Mouse (Mus musculus): Measurements from ENCODE around the gene Efcab12.

The Efcab12 gene

DNA sequence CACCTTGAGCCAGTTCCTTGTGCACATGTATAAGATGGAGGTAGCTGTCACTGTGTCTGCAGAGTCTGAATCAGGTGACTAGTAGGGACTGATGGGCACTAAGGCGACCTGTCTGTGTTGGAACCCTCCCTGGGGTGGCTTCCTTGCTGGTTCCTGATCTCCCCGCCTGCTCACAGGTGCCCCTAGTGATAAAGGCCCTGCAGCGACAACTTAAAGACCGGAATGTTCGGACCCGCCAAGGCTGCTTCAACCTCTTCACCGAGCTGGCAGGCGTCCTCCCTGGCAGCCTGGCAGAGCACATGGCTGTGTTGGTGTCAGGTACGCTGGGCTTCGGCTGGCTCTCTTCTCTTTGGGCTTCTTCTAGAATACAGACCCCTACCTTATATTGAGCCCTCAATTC lies 47.2 kb downstream of the Efcab12 start:
- no peak for DNase-seq

DNA sequence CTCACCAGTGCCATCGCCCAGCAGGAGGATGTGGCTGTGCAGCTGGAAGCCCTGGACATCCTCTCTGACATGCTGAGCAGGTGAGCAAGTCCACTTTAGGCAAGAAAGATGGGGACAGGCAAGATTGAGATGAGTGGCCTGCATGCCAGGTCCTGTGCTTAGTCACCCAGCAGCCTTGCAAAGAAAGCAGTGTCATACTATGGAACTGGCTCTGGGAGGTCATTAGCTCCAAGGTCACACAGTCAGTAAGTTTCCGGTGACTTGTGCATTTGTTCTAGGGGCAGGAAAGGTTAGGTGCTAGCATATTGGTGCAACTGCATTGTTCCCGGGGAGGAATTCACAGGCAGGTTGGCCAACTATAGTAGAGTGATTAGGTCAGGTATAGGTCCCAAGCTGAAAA lies 55.4 kb downstream of the Efcab12 start:
- DNase-seq = no peak

DNA sequence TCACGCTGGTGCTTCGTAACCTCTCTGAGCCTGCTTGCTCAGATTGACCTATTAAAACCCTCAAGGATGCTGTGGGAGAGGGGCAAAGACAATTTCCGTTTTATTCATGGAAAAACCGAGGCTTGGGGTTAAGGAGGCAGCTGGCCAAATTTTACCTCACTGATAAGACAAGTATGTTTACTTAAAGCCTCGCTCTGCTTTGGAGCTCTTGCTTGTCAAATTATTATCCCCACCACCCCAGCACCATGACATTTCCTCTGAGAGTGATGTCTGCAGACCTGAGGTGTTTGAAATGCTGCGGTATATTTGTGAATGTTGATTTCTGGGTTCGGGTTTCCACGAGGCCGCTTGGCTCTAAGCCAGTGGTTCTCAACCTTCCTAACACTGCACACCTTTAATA lies 61.8 kb downstream of the Efcab12 start:
- DNase-seq = no peak

DNA sequence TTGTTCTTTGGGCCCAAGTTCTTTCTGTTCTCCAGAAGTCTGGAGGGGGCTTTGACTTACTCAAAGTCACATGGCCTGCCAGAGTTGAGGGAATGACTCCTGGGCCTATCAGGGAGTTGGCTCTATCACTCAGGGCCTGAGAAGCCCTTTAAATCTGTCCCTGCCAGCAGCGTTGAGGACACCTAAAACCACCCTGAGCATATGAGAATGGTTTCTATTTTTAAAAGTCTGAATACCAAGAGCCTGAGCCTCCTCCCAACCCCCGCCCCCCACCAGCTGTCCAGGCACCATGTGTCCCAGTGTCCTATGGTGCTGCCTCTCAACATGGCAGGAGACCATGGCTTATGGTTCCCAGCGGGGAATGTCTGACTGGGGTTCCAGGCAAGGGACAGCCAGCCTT lies 62.4 kb downstream of the Efcab12 start:
- DNase-seq = no peak

DNA sequence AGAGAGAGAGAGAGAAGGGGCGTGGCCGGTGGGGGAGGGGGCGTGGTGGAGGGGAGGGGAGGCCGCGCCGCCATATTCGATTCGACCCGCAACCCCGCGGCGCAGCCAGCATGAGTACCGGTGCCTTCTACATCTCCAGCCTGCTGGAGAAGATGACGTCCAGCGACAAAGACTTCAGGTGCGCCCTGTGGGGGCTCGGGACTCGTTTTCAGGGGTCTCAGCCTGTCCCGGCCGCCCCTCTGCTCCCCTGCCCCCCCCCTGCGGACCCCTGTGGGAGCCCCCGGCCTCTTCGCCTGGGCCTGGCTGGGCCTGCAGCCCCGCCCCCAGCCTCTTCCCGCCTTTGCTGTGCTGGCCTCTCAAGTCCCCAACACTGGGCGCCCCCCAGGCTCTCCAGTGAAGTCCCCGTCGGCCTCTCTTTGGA lies 63.7 kb downstream of the Efcab12 start, which contains the start of gene Cand2:
Gene Cand2 (plus strand): TSS at position 38 of the 421 bp plus-strand sequence.
- DNase-seq = peak; percentile 20

DNA sequence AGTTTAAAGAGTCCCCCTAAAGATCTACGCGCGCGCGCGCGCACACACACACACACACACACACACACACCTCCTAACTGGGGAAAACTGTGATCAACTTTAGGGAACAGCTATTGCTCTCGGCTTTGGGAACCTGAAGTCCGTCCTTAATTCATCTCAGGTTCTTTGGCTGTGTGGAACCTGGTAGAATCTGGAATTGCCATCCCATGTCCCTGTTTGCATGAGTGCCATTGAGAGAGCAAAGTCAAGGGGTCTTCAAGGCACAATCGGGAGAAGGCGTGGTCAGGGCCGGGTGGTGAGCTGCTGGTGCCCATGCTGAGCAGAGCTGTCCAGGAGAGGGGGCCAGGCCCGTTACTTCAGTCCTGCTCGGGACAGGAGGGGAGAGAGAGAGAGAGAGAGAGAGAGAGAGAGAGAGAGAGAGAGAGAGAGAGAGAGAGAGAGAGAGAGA lies 64.2 kb downstream of the Efcab12 start:
- peak; percentile 18 for DNase-seq

DNA sequence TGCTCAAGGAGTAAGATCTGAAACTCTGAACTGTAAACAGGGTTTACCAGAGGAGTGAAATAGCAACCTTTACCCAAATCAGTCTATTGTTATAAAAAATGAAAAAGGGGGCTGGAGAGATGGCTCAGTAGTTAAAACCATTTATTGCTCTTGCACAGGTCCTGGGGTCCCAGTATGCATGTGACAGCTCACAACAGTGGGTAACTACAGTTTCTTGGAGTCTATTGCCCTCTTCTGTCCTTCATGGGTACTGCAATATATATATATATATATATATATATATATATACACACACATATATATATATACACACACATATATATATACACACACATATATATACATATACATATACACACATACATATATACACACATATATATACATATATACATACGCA lies 65.6 kb downstream of the Efcab12 start:
- no peak for DNase-seq

DNA sequence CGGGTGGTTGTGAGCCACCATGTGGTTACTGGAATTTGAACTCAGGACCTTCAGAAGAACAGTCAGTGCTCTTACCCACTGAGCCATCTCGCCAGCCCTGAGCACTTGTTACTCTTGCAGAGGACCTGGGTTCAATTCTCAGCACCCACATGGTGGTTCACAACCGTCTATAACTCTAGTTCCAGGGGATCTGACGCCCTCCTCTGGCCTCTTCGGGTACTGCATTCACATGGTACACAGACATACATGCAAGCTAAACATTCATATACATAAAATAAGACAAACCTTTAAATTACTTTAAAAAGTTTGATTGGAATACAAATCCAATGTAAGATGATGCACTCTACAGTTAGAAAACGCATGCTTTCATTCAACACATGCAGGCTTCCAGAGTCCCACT lies 66.0 kb downstream of the Efcab12 start:
- no peak for DNase-seq

DNA sequence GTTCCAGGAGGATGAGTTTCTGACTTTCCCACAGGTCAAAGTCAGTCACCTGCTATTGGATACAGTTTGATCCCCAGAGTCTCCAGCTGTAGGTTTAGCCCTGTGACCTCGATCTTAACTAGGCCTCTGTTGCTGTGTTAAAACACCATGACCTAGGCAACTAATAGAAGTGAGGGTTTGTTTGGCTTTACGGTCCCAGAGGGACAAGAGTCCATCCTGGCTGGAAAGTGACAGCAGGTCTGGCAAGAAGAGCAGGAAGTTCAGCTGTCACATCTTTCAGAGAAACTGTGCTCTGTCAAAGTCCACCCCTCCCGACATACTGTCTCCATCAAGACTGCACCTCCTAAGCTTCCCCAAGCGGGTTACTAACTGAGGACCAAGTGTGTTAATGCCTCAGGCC lies 67.4 kb downstream of the Efcab12 start:
- DNase-seq = peak; percentile 22

DNA sequence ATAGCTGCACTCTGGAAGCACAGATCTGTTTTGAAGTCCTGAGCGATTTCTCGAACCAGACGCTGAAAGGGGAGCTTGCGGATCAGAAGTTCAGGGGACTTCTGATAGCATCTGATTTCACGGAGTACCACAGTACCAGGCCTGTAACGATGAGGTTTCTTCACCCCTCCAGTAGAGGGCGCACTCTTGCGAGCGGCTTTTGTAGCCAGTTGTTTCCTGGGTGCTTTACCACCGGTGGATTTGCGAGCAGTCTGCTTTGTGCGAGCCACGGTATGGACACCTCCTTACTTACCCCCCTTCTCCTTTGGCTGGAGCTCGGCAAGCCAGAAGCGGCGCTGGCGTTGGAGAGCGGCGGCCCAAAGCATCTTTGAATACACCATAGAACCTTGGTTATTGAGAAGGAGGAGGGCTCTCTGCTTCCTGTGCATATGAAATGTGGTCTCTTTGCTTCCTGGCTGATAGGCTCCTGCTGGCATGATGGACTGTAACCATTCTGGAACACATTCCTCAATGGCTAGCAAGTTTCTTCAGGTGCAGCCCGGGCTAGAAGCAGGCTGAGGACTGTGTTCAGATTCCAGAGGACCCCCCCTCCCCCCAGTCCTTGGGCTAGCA lies 68.0 kb downstream of the Efcab12 start:
- DNase-seq = no peak

DNA sequence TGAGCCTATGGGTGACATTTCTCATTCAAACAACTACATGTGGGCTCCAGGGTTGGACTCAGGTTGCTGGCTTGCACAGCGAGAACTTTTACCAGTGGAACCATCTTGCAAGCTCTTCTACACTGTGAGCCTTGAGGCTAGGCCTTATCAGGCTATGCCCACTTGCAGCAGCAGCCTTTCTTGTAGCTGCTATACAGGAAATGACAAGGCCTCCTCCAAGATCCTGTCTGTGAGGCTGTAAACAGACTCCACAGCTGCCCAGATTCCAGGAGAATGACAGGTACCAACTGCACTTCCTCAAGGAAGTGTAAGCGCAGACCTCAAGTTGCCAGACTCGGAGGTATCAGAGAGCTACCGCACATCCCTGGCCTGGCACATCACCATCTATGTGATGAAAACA lies 70.0 kb downstream of the Efcab12 start:
- no peak for DNase-seq

DNA sequence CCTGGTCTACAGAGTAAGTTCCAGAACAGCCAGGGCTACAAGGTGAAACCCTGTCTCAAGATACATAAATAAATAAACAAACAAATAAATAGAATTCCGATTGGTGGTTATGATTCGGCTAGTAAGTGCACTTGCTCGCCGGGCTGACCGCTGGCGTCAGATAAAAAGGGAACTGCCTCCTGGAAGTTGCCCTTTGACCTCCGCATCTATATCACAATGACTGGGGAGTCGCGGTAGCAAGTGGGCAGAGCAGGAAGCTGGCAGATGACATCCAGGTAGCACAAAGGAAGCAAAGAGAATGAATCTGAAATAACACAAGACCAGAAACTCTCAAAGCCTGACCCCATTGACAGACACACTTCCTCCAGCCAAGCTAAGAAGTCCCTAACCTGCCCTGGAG lies 70.9 kb downstream of the Efcab12 start:
- DNase-seq = no peak

DNA sequence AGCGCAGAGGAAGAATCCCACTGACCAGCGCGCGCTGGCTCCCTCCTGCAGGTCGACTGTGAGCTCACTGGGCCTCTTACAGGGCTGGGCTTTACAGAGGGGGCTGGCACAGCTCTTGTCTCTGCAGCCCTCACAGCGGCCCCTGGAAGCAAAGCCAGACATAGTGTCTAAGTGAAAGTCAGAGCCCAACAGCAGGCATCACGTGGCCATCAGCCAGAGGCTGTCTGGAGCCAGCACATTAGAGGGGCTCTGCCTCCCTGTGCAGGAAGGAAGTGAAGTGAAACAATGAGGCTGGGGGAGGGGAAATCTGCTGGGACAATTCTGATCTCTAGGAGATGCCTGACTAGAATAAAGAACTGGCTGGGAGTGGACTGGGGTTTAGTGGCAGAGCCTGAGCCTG lies 74.0 kb downstream of the Efcab12 start:
- peak; percentile 37 for DNase-seq

DNA sequence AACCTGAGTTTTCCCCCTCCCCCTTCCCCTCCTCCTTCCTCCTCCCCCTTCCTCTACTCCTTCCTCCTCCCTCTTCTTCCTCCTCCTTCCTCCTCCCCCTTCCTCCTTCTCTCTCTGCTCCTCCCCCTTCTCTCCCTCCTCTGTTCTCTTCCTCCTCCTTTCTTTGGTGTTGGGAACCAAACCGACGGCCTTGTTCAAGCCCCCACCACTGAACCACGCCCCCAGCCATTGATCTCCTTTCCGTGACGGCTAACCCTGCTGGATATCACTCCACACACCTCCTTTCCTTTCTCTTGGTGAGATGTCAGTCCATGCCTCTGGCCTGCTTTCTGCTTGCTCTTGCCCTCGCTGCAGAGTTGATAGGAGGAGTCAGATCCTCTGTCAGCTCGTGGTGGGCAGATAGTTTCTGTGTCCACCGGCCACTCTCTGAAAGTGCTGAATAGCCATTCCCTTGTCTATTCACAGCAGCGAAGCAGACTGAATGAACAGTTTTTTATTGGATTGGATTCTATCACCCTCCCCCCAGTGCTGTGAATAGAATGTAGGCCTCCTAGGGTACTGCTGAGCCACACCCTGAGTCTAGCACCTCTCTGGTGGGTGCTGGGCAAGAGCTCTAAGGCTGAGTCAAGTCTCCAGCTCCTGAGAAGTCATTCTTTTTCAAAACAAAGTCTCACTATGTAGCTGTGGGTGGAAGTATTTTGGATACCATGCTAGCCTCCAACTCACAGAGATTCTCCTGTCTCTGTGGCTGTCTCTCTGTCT lies 76.0 kb downstream of the Efcab12 start, which contains the start of gene Tmem40:
Gene Tmem40 (minus strand): TSS at position 416 of the 762 bp plus-strand sequence.
- no peak for DNase-seq

DNA sequence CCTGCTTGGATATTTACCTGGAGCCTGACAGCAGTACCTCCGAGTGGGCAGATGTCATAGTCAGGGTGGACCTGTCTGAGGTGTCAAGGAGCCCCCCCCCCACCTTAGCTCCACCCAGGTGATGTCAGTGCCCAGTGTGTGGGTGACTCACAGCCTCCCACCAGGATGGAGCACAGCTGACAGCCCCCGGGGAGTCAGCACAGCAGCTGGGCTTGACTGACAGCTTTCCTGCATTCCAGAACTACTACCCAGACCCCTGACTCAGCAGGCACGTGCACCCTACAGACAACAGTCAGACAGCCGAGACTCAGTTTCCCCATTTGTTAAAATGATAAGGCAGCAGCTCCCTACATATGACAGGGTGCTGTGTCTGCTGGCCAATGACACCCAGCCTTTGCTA lies 77.2 kb downstream of the Efcab12 start:
- no peak for DNase-seq

All from kidney, adult 18-20 months (tissue).